Mouse (Mus musculus): Measurements from ENCODE around the gene Ebf1. TPM values are rescaled to one million over a fixed set of nuclear protein-coding genes. Genes with fewer than 3 reads are reported as not detected.

Ebf1 gene
- total RNA-seq, 1 experiment from 2014 or later, result 18.3 TPM

DNA sequence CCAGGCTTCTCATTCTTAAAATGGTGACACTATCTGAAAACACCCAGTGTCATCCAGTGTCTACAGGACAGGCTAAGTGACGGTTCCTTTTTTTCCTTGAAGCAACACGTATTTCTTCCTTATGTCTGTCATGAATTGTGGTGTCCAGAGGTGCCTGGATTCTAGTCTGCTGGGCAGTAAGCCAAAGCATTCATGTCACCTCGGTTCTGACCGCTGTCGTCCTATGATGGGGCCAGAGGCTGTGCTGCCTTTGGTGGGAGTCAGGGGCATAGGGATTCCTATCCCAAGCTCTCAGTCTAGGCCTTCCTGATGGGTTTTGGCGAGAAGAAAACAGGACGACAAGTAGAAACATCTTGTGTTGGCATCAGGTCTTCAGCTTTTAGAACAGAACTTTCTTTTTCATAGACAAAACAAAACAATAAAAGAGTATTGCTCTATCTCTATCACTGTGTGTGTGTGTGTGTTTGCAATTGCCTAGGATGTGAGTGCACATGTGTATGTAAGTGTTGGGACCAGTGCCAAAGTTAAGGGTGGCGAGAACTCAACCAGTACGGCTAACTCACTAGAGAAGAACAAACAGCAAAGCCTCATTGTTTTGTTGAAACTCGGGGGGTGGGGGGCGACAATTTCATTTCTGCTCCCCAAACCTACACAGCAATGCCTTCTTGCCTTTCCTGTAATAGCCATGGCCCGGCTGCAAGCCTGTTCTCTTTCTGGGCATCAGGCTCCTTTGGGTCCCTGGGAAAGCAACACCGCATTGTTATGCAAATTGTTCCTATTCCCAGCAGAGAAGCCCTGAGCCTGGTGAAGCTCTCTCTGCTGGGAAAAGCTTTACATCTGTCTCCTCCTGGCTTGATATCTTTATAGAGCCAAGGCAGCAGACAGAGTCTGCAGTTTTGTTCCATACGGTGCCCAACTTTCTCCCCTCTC, 224.3 kb downstream of the Ebf1 start:
- no peak for DNase-seq

DNA sequence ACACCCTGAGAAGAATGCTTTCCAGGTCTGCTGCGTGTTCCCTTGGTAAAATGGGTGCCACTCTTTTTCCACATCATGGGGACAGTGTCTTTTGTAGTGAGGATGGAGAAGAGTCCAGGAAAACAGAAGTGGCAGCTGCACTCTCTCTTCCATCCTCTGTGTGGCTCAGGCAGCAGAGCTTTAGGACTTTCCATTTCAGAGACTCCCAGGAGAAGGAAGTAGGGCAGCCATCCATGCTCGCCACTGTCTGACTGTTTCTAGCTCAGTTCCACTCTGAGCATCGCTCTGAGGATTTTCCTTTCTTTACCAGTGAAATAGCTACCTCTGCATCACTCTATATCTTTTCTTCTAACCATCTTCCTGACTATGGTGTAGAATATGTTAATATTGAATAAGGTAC, 234.8 kb downstream of the Ebf1 start:
- DNase-seq, result no peak

DNA sequence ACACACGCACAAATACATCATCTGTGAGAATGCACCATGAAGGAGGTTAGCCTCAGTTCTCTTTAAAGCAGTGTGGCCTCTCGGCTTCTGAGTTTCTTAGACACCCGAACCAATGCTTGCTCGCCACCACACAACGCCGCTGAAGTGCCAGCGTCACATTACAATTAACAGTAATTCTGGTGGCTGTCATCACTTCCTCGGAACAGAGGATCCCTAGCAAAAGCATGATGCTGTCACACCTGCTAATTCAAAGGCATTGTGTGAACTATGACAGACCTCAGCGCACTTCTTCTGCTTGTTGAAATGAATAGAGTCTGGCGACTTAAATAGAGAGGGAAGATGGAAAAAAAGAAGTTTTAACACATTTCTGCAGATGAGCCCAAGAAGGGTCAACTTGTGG, 235.8 kb downstream of the Ebf1 start:
- no peak for DNase-seq

DNA sequence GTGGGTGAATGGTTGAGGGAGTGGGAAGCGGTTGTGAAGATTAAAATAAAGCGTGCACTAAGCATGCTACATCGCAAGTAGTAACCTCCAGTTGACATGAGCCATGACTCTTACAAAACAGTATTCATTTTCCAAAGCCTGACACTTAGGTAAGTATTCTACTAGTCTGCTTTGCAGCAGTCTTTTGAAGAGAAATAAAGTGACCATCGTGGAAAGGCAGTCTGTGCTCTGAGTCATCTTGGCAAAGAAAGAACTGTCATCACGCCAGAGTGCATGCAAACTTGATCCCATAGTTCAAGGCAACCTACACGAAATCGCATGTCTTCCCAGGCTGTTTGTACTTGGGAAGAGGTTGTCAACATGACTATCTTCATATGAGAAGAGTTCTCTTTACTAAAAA, 237.4 kb downstream of the Ebf1 start:
- peak; percentile 51 for DNase-seq

DNA sequence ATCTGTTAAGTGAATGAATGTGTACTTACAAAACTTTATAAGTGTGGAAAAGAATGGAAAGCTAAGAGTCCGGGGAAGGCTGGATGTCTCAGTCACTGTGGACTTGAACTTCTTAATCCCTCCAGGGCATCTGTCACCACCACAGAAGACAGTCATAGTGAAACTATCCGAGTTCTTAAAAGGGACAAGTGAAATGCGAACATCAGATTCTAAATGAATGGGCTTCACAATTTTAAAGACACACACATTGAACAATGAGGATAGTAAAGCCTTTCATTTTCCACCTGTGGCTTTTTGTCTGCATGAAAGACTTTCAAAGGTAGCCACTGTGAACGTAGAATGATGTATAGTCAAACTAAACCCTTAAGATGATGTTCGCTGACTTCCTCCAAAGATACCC, 244.0 kb downstream of the Ebf1 start:
- no peak for DNase-seq

DNA sequence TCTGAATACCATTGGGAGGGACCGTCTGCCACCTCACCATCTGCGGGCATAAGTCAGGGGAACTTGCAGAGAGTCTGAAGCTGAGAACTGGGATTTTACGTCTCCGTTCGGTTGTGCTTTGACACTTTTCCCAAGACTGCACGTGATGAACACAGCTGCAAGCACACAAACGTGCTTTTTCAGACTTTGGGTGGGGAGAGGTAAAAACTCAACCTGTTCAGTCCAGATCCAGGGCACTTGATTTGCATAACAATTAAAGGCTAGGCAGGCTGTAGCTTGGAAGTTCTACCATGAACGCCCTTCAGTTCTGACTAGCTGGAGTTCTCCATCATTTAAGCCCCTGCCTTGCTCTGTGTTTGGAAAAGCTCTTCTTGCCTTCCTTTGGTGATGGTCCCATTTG, 246.8 kb downstream of the Ebf1 start:
- no peak for DNase-seq

DNA sequence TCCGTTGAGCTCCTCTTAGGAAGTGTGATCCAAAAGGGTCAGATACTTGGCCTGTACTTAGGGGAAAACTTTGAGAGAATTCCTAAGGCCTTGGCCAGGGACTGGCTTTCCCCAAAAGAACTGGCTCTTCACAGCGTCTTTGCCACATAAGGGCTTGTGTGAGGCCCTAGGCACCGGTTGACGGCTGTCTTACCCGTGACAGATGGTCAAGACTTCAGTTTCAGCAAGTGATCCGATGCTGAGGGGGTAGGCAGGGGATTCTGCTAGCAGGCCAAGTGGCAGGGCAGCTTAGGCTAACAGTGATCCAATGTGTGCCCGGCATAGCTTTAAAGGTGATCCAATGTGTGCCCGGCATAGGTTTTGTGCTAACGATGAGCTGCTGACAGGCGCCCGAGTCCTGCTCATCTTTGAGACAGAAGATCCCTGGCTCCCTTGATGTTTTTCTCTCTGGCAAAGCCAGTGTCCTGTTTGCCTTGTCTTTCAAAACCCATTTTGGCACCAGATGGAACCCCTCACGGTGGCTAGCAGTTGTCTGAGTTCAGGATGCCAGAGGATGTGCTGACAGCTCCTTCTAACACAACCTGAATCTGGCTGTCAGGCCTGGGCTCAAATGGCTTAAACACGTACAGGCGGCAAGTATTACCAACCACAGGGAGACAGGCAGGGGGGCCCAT, 249.5 kb downstream of the Ebf1 start:
- DNase-seq, result no peak

DNA sequence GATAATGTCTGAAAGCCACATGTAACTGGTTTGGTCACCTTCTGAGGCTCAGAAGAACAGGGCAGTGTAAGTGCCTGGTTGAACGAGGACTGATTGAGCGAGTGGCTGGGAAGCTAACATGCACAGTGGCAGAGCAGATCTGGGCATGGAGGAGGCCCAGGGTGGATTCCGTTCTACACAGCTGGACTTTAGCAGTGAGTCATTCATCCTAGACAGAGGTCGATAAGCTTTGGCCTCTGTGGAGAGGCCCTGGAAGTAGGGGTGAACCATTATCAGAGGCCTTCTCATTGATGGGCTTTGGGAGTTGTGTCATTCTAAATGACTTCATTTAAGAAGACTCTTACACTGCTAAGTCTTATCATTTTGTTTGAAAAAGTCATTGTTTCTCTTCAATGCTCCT, 250.3 kb downstream of the Ebf1 start:
- no peak for DNase-seq

DNA sequence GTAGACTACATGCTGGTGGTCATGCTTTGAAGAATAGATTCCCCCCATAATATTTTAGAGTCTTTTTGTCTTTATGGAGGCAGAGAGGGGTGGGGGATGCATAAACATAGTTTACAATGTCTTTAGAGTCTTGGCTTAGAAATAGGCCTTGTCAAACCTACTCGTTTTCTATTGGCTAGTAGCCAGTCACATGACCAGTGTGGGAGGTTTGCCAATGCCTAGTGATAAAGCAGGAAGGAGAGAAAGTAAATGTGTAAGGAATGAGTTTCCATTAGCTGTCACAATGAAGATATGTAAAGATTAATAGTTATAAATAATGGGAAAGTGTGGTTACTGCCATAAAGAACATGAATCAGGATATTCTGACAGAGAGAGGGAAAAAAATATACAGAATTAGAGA, 256.8 kb downstream of the Ebf1 start:
- no peak for DNase-seq

DNA sequence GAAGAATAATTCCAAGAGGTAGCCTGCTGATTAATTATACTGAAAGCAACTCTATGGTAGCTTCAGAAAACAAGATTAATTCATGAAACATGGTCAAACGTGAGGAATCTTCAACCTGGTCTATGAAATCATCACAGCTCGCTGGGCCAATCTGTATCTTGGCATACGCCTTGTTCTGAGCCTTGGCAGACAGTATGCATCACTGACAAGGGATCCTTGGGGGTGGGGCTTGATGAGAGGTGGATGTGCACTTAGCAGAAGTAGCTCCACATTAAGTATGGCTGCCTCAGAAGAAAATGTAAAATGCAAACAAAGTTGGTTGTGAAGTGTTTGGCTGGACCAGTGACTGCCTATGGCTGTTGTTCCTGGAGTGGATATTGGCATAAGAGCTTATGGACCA, 258.1 kb downstream of the Ebf1 start:
- DNase-seq, result no peak

DNA sequence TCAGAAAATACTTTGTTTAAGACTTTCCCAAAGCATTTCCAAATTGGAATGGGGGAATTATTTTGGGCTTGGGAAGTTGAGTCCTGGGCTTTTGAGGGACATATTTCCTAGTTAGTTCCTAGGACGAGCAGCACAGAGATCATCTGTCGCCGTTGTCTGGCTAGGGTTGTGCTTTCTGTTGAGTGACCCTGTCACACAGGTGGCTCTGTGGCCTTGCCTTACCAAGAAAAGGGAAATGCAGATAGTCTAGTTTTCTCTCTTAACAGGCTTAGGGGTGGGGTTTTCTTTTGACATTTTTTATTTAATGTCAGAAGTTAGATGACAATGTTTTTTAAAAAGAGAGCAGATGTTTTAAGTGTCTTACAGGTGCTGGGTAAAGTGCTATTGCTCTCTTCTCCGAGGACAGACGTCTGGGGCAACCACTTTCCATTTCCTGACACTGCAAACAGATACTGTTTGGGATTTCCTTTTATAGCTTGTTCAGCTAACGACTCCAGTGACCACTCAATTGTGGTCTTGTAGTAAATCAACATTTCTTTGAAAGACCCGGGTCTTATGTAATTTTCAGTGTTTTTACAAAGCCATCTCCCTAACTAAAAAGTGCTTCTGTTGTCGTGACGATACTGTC, 264.1 kb downstream of the Ebf1 start:
- no peak for DNase-seq

DNA sequence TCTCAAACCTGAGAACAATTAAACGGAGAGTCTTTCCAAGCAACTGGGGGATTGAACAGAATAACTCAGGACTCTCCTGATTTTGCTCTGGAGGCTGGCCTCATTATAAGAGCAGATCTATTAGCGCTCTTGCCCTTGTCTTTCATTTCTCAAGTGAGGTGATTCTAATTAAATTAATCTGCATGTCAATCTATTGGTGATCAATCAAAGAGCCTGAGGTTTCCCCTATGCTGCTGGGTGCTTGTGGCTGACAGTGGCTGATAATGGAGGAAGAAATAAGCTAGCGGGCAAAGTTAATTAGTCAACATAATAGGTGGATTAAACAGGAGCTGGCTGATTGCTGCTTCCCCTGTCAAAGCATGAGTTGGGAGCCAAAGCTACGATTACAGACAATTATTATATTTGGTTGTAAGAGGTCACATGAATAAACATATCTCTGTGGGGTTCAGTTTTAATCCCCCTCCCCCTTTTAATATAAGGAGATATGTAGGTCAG, 265.4 kb downstream of the Ebf1 start:
- no peak for DNase-seq

DNA sequence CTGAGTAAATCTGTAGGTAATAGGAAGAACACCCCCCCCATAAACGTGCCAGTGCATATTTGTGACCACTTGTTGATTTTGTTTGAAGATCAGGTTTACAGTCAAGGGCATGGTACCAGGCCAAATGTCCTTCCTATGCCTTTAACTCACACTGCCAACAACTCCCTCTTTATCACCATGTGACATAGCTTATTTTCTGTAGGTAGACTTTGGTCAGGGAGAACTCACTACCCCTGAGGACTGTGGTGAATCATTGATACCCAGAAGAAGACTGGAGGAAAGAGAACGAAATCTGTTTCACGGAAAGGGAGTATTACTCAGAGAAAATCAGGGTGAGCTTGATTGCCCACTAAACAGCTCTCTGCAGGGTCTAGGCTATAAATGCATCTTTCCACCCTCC, 267.2 kb downstream of the Ebf1 start:
- DNase-seq, result no peak

DNA sequence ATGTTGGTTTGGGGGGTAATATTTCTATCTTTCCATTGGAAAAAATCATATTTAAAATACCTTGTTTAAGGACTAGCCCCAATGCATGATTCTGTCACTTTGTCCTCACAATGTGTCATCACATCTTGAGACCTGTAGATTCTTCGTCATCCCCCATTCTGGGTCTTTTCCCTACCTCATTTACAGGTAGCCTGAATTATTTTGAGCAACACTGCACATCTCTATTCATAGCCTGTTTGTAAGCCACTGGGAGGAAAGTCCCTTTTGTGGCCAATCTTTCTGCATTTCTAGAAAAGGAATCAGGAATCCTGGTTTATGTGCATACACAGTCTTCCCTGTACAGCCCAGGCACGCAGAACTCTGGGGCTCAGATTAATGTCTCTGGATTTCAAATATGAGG, 269.8 kb downstream of the Ebf1 start:
- DNase-seq, result no peak

DNA sequence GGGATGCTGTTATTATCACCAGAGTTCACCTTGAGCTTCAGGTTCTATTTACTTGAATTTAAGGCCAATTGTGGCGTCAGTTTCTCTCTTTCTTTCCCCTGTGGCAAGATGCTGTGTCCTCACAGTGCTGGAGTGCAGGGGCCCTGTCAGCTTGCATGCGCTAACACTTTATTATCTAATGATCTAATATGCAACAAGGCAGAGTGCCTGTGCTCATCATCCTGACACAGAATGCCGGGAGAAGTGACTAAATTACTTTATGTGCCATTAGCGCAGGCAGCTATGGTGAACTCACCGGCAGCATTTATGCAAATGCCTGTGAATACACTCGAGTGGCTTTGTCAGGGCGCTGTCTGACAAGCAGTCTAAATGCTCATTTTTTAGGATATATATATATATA, 270.6 kb downstream of the Ebf1 start:
- DNase-seq, result no peak

DNA sequence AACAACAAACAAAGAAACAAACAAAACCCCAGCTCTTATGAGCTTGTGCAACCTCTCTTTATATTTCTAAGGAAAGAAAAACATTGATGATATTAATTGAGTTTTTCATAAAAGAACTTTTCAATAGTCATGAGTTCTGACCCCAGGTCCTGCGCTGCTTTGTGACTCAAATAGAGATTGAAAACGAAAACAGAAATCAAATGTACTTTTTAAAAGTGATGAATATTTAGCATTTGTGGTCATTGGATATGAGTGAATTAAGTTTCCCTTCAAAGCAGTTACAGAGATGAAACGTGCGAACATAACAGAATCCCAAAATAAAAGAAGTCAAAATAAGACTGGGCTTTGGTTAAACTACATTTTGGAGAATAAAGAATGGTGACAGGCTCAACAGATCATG, 271.3 kb downstream of the Ebf1 start:
- DNase-seq, result no peak

DNA sequence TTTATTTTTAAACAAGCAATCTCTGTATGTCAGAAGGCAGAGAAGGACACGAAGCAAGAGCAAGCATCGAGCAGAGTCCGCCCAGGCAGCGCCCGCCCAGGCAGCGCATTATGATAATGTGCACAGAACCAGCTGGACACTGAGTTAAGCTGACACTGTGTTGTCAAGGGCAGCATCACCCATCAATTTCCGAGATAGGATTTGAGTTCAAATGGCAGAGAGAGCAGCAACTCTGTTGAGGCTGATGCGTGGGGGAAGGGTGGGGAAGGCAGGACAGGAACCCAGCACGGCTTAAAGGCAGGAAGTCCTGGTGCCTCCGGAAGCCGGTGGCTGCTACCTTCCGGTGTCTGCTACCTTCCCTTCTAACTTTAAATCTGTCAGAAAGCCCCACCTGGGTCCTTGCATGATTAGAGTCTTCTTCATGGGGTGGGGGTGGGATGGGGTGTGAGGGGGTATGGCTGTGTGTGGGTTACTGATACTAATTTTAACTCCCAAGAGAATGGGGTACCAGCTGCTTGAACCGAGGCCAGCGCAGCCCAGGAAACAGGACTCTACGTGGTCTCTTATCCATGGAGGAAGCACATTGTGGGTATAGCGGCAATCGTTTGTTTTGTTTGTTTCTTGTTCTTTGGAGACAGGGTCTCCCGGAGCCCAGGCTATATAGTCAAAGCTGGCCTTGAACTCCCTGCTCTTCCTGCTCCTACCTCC, 275.9 kb downstream of the Ebf1 start:
- DNase-seq, result peak; percentile 18

DNA sequence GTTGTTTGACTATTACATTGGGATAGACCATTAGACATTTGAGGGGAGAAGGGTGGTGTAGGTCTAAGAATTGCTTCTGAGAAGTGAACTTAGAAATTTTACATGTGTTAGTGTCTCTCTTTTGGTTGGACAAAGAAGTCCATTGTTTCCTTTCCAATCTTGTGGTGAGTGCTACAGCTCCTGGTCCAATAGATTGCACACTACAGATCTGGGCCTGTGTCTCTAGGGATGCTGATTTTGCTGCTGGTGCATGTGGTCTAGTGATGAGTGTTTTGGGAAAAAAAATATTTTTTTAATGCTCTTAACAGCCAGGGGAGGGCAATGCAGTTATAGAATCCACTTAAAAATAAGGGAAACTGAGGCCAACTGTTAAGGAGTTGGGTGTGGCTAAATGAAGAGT, 276.9 kb downstream of the Ebf1 start:
- no peak for DNase-seq

DNA sequence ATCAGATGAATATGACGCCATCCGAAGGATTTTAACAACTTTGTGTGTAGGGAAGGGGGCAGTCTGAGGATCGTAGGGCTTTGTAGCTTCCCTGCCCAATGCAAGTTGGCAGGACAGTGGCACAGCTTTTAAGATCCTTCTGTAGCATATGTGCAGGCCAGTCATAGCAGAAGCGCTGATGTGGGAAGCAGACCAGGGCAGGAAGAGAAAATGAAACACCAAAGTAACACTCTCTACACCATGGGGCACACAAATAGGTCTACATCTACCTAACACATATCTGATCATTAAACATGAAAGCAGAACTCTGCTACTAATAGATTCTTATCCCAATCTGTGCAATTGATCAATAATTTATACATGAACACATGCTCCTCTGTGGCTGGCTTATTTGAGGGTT, 277.7 kb downstream of the Ebf1 start:
- DNase-seq, result no peak

DNA sequence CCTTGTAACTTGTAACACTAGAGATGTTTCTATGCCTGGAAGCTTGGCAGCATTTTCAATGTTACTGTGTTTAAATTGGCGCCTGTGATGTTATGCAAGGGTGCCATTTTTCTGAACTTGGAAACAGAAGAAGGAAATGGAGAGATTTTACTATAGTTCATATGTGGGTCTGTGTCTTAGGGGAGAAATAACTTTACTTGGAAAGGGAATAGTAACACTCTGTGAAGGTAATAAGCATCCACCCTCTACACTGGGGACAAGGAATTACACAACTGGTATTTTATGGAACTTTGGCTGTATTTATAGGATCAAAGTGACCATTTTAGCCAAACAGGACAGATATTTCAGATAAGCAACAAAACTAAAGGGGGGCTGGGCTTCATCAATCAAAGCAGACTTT, 278.8 kb downstream of the Ebf1 start:
- DNase-seq, result no peak

DNA sequence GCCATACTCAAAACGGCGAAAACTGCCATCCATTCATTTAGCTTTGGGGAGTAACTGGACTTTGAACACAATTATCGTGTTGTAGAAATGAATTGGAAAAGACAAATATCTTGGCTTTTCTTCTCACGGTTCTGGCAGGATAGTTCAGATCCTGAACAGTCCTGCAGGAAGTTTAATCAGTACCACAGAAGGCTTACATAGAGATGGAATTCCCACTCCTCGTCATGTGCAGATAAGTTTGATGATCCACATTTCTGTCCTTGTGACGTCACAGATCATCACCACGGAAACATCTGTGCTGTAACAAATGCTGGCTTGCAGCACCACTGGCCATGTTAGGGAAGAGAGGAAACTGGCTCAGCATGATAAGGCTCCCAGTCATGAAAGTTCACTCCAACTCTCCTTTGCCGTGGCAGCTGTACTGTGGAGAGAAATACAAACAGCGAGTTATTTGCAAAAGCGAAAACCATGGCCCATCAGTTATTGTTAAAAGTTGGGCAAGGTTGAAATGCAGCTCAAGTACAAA, 280.1 kb downstream of the Ebf1 start:
- DNase-seq, result no peak

DNA sequence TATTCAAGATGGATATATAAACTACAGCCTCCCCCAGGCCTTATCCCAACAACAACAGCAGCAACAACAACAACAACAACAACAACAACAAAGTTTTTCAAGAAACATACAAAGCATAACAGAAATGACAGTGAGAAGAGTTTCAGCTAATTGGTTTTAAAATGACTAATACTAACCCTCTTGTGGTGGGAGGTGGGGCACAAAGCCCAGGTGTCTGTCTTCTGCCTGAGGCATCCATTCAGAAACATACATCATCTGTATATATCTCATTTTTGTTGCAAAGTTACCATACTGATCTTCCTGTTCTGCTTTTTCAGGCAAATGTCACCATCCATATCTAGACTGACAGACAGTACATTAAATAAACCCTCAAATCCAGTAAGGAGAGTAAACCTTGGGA, 282.4 kb downstream of the Ebf1 start:
- DNase-seq, result no peak

Measured in adrenal gland, postnatal 25 days (tissue).